Mouse (Mus musculus): ENCODE data around the gene Gak.

- TF ChIP-seq POLR2A (IDR thresholded peaks at IDR 0.05; ENCODE audit: extremely low read depth, insufficient read depth, low read length) (no peak), CTCF (IDR thresholded peaks at IDR 0.05; ENCODE audit: extremely low read depth, insufficient read depth, low read length) (no peak)
Observed at GRCm38 (mm10) chr5:108599923-108600322, 29.6 kb downstream of the Gak start.
